Mouse (Mus musculus) forebrain, embryonic 16.5 days (tissue): ENCODE measurements at regions not wholly inside any gene's neighbourhood (a gene's known extent, or its start where the extent isn't known, plus 50 kb on each side); places are given as distances from the start of the nearest gene placed in this dataset.

Experiments used
- ATAC-seq: fragments of 200-750 bp; cut with Nextera tagmentation; 2 replicates; pipeline ENCODE4 v1.8.0; 2017; ENCODE audit warnings: mild to moderate bottlenecking, moderate library complexity
- H3K27ac ChIP-seq: fragments of 300-500 bp; sonication (generic); 2 replicates; pipeline ENCODE4 v1.5.1; 2014; ENCODE audit warnings: low read length, control low read depth
- H3K27me3 ChIP-seq: fragments of 300-500 bp; sonication (generic); replicated peaks from 2 replicates; pipeline ENCODE4 v1.6.1; 2014; ENCODE audit warnings: low read length; ENCODE audit not compliant: control insufficient read depth, insufficient read depth
- H3K36me3 ChIP-seq: fragments of 300-500 bp; sonication (generic); 2 replicates; pipeline ENCODE4 v1.6.1; 2014; ENCODE audit not compliant: control insufficient read depth, insufficient read depth
- H3K4me1 ChIP-seq: fragments of 300-500 bp; sonication (generic); replicated peaks from 2 replicates; pipeline ENCODE4 v1.6.1; 2014; ENCODE audit warnings: low read length; ENCODE audit not compliant: control insufficient read depth, insufficient read depth
- H3K4me2 ChIP-seq: fragments of 300-500 bp; sonication (generic); 2 replicates; pipeline ENCODE4 v1.6.1; 2014; ENCODE audit warnings: mild to moderate bottlenecking, low read length, control low read depth
- H3K4me3 ChIP-seq: fragments of 300-500 bp; sonication (generic); replicated peaks from 2 replicates; pipeline ENCODE4 v1.5.1; 2014; ENCODE audit warnings: mild to moderate bottlenecking, low read length, control low read depth
- H3K9ac ChIP-seq: fragments of 300-500 bp; sonication (generic); replicated peaks from 2 replicates; pipeline ENCODE4 v1.6.1; 2014; ENCODE audit warnings: low read depth, low read length, control low read depth
- H3K9me3 ChIP-seq: fragments of 300-500 bp; sonication (generic); 2 replicates; pipeline ENCODE4 v1.6.1; 2016; ENCODE audit warnings: low read length; ENCODE audit not compliant: control insufficient read depth
- WGBS: fragments of 180-500 bp; shearing (Covaris S2); extraction: QIAGEN DNeasy Blood & Tissue Kit; methylation state at CpG from one replicate; pipeline ENCODE4 v1.1.7; 2014; 5-methylcytosine and 5-hydroxymethylcytosine counted together

DNA sequence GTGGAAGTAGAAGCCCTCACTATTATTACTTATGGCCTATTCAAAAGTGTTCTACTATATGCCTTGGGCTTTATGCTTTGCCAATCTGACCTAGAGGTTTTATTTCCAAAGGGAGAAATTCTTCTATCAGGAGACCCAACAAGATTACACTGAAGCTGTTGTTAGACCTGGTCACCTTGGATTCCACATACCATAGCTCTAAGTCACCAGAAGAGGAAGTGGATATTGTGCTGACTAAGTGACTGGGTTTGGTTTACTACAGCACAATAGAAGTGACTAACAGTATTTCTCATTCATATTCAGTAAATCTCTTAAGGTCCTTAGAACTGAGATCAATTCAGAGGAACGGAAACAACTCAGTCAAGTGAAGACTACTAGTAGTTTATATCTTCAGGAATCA is 229.0 kb upstream of the Btbd3 start:
- WGBS = 89% methylated on average over 1 of the region's 1 CpGs
- H3K4me3 ChIP-seq = no peak overlapping the region
- H3K4me1 ChIP-seq = no peaks in the 10 kb centered on the region

DNA sequence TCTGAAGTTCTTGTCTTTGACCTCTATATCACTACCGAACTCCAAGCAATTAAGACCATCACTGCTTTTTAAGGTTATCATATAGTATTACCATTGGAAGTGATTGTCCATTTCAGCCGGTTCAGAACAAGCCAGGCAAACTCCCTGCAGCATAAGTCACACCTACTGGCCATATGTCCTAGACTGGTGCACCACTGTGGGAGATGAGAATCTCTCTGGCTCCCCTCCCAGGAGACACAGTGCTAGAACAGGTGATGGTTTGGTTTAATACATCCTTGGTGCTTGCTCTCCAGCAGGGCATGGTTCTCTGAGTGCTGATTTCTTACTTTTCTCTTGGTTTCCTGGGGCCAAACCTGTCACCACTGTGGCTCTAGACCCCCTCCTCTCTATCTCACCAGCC is 232.8 kb upstream of the Btbd3 start:
- H3K27me3 ChIP-seq = no peaks in the 10 kb centered on the region
- H3K9me3 ChIP-seq = no peaks in the 10 kb centered on the region
- no peak overlapping the region for H3K9ac ChIP-seq
- WGBS = 90% methylated on average over 2 of the region's 2 CpGs
- H3K4me3 ChIP-seq = no peak overlapping the region
- H3K36me3 ChIP-seq = no peaks in the 10 kb centered on the region
- H3K27ac ChIP-seq = no peak overlapping the region
- no peak for ATAC-seq
- no peaks in the 10 kb centered on the region for H3K4me1 ChIP-seq
- no peak overlapping the region for H3K4me2 ChIP-seq

More for the DNA sequence above, 229.0 kb upstream of the Btbd3 start:
- Histone ChIP-seq H3K27ac (no peak overlapping the region), H3K9me3 (no peaks in the 10 kb centered on the region), H3K27me3 (no peaks in the 10 kb centered on the region), H3K36me3 (no peaks in the 10 kb centered on the region), H3K4me2 (no peak overlapping the region), H3K9ac (no peak overlapping the region)
- ATAC-seq = no peak

DNA sequence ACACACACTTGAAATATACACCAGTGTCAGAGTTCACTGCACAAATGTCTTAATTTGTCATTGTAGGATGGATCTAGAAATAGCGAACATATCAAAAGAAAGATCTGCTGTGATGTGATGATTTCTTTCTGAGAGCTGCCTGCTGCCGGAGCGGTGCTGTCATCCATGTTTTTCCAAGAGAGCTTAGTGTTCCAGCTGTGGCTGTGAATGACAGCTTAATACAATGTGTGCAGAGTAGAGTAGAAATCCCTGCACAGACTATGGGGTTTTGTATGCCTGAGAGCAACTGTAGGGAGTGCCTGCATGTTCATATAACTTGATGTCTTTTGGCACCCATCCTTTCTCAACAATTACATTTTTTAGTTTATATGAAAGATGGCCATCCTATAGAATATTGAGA is 274.6 kb upstream of the Btbd3 start:
- WGBS = 44% methylated on average over 3 of the region's 3 CpGs
- Histone ChIP-seq H3K4me3 (no peak overlapping the region), H3K9me3 (no peaks in the 10 kb centered on the region), H3K27me3 (no peaks in the 10 kb centered on the region), H3K9ac (no peak overlapping the region), H3K36me3 (no peaks in the 10 kb centered on the region), H3K4me2 (no peak overlapping the region), H3K27ac (no peak overlapping the region), H3K4me1 (no peaks in the 10 kb centered on the region)
- peak; percentile 86 for ATAC-seq

DNA sequence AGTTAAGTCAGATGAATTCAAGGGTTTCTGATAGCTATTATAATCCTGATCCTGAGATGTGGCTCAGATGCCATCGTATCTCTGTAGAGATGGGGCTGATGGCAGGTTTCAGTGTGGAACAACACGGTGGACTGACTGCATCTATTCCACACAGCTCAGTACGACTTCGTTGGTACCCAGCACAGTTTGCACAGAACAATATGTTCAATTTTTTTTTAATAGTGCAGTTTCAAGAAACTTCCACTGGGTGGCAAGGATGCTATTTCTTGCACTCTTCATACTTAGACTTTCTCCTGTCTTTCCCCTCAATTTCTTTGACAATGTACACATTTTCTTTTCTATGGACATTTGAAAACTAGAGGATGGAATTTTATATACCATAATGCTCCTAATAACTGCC is 278.6 kb upstream of the Btbd3 start:
- no peaks in the 10 kb centered on the region for H3K9me3 ChIP-seq
- H3K27me3 ChIP-seq = no peaks in the 10 kb centered on the region
- H3K4me3 ChIP-seq = no peak overlapping the region
- H3K9ac ChIP-seq = no peak overlapping the region
- no peaks in the 10 kb centered on the region for H3K36me3 ChIP-seq
- 40% methylated on average over 4 of the region's 4 CpGs for WGBS
- H3K27ac ChIP-seq = no peak overlapping the region
- no peaks in the 10 kb centered on the region for H3K4me1 ChIP-seq
- peak; percentile 87 for ATAC-seq
- H3K4me2 ChIP-seq = no peak overlapping the region

DNA sequence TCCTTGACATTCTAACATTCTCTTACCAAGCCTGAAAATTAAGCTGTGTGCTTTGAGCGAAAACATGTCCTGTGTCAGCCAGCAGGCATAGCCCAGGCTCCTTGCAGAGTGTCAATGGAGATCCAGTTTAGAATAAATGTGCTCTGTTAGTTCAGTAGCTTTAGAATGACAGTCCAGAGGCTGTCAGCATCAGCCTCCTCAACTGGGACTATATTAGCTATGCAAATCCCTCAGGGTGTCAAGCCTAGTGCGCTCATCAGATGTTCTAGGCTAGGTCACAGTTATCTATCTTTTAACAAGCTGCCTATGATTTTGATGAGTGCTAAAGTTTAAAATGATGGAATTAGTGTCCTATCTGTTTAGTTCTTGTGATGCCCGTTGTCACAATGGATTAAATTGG is 281.7 kb upstream of the Btbd3 start:
- Histone ChIP-seq H3K9me3 (no peaks in the 10 kb centered on the region), H3K36me3 (no peaks in the 10 kb centered on the region), H3K9ac (no peak overlapping the region), H3K27me3 (no peaks in the 10 kb centered on the region), H3K27ac (no peak overlapping the region), H3K4me1 (no peaks in the 10 kb centered on the region), H3K4me2 (no peak overlapping the region), H3K4me3 (no peak overlapping the region)
- 80% methylated on average over 3 of the region's 3 CpGs for whole genome bisulfite sequencing
- ATAC-seq = no peak

DNA sequence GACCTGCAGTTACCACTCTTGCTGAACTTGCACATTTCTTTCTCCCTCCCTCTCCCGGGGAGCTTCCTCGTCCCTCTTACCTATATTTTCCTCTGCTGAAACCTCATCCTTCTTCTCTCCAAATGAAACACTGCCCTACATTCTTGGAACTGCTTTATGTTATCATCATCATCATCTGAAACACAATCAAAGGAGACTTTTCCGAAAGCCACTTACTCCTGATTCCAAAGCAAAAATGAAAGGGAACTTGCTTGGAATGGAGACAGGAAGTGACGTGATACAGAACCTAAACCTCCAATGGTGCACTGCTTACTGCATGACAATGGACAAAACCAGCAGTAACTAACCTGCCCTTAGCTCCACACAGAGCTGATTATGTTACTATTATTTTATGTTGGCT is 287.2 kb upstream of the Btbd3 start:
- Histone ChIP-seq H3K4me3 (no peak overlapping the region), H3K9ac (no peak overlapping the region), H3K9me3 (no peaks in the 10 kb centered on the region), H3K4me1 (no peaks in the 10 kb centered on the region), H3K36me3 (no peaks in the 10 kb centered on the region), H3K4me2 (no peak overlapping the region), H3K27me3 (no peaks in the 10 kb centered on the region), H3K27ac (no peak overlapping the region)
- no peak for ATAC-seq
- WGBS = 86% methylated on average over 4 of the region's 4 CpGs

DNA sequence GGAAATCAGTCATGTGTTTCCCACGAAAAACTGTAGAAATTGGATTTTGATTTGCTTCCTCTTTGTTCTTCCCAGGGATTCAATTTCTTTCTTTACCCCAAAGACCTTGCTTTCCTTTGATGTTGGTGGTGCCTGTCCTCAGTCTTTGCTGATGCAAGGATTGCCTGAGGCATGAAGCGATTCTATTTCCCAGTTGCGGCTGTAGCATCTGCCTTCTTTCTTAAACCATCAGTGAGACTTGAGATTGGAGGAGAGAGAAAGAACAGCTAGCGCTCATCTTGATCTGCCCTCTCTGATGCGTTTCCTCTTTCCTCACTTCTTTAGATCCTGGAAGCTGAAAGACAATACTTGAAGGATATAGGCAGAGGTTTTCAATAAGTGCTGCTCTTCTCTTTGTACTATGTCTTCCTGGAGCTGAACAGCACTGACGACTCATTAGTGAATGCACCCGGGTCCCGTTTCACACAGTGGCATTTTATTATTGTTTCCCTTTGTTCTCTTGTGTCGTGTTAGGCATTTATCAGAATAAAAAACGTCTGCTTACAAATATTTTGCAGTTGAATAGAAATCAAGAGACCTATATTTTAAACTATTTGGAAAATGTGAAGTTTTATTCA is 289.8 kb upstream of the Btbd3 start:
- H3K4me1 ChIP-seq = no peaks in the 10 kb centered on the region
- no peak overlapping the region for H3K9ac ChIP-seq
- no peak overlapping the region for H3K4me3 ChIP-seq
- H3K36me3 ChIP-seq = no peaks in the 10 kb centered on the region
- WGBS = 33% methylated on average over 10 of the region's 10 CpGs
- H3K9me3 ChIP-seq = no peaks in the 10 kb centered on the region
- no peak overlapping the region for H3K4me2 ChIP-seq
- ATAC-seq = no peak
- no peak overlapping the region for H3K27ac ChIP-seq
- H3K27me3 ChIP-seq = no peaks in the 10 kb centered on the region

DNA sequence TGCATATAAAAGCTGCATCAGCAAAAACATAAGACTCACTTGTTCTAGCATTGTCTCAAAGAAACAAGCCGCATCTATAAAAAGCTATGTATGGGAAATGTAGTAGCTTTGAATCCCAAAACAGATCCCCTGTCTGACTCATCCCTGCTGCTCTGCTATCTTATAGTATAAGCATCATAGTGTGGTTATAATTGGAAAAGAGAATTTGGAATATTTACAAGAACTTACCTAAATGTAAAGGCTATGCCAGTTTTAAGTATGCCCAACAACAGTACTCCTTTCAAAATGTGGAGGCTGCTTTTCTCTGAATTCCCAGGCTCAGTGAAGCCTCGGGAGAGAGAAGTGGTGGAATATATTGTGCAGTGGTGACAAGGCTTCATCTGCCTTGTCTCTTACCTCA is 301.5 kb upstream of the Btbd3 start:
- Histone ChIP-seq H3K36me3 (no peaks in the 10 kb centered on the region), H3K9me3 (no peaks in the 10 kb centered on the region), H3K4me1 (no peaks in the 10 kb centered on the region), H3K9ac (no peak overlapping the region), H3K4me2 (no peak overlapping the region), H3K27ac (no peak overlapping the region), H3K27me3 (no peaks in the 10 kb centered on the region), H3K4me3 (no peak overlapping the region)
- 83% methylated on average over 2 of the region's 2 CpGs for WGBS
- ATAC-seq = no peak

DNA sequence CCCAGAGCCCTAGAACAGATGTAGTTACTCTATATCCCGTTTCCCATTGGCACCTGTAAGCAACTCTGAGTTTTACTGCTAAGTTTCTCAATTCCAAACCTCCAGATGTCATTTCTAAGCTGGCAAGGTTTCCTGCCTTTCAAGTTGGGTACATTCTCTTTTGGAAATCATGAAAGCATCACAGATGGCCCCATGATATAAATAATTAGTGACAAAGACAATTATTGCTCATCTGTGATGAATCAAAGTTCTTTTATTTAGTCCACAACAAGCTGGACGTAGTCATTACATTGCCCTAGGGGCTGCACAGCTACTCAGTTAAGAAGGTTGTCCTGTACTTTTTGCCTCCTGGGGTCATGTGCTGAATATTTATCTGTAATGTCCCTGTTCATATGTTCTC is 303.2 kb upstream of the Btbd3 start:
- Histone ChIP-seq H3K36me3 (no peaks in the 10 kb centered on the region), H3K9ac (no peak overlapping the region), H3K4me2 (no peak overlapping the region), H3K9me3 (no peaks in the 10 kb centered on the region), H3K4me1 (no peaks in the 10 kb centered on the region), H3K27me3 (no peaks in the 10 kb centered on the region), H3K4me3 (no peak overlapping the region), H3K27ac (no peak overlapping the region)
- no peak for ATAC-seq
- 69% methylated on average over 2 of the region's 2 CpGs for WGBS

DNA sequence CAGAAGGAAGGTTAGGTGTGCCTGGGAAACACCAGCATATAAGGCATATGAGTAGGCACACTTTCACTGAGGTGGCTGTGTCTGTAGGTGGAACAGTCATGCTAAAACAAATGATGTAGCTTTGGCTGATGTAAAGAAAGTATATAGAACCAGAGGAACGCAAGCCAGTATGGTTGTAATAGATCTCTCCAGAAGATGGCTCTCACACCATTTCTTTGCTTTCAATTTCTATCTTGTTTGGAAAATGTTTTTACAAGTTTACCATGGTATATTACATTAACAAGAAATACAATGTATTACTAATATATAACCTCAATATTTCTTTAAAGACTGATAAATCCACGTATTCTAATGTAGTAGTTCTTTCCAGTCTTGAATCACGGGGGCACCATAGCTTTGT is 304.4 kb upstream of the Btbd3 start:
- no peak overlapping the region for H3K27ac ChIP-seq
- no peak overlapping the region for H3K9ac ChIP-seq
- H3K4me3 ChIP-seq = no peak overlapping the region
- no peak for ATAC-seq
- H3K4me1 ChIP-seq = no peaks in the 10 kb centered on the region
- H3K27me3 ChIP-seq = no peaks in the 10 kb centered on the region
- 88% methylated on average over 3 of the region's 3 CpGs for WGBS
- no peaks in the 10 kb centered on the region for H3K9me3 ChIP-seq
- H3K4me2 ChIP-seq = no peak overlapping the region
- H3K36me3 ChIP-seq = no peaks in the 10 kb centered on the region
